Mouse (Mus musculus) embryo, embryonic 11 days (tissue): ENCODE measurements at regions not wholly inside any gene's neighbourhood (a gene's known extent, or its start where the extent isn't known, plus 50 kb on each side); places are given as distances from the start of the nearest gene placed in this dataset.

Source experiments
- DNase-seq: peaks from one replicate; pipeline ENCODE4 v3.0.0-alpha.2; 2015

GRCm38 (mm10) chr2:159889701-159890100, 444.3 kb downstream of the Gm826 start:
- DNase-seq, result no peak

- DNase-seq, result no peak
Observed at GRCm38 (mm10) chr2:159884773-159885459, 449.0 kb downstream of the Gm826 start.

GRCm38 (mm10) chr2:159866981-159867380, 467.0 kb downstream of the Gm826 start:
- no peak for DNase-seq

DNA sequence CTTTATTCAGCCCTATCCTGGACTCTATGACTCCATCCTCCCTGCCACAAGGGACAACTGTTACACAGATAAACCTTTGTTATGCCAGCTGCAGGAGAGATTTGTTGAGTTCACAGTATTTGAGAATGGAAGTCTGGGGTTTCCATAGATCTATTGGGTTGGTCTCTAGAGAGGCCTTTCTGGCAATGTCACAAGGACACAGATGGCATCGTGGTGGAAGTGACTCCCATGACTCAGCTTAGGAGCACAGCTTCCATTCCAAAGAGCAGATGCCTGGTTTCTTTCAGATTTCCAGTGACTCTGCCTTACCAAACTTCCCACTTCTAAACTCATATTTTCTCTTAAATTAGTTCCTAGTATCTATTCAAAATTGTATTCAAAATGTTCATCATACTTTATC, 467.6 kb downstream of the Gm826 start:
- DNase-seq, result no peak

DNA sequence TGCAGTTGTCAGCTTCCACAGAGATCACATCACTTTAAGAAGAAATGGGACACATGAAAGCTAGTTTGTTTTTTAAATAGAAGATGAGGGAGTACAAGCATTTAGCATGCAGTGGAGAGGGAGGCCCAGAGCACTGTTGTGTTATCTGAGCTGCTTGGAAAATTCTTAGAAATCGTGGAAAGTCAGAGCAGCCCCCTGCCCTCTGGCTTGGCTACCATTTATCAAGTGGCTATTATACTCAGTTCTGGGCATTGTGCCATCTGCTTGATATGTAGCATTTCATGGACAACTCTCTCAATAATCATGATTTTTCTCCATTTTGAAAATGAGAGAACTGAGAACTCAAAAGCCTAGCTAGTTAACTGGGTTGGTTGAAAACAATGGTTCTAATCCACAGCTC, 470.8 kb downstream of the Gm826 start:
- no peak for DNase-seq

DNA sequence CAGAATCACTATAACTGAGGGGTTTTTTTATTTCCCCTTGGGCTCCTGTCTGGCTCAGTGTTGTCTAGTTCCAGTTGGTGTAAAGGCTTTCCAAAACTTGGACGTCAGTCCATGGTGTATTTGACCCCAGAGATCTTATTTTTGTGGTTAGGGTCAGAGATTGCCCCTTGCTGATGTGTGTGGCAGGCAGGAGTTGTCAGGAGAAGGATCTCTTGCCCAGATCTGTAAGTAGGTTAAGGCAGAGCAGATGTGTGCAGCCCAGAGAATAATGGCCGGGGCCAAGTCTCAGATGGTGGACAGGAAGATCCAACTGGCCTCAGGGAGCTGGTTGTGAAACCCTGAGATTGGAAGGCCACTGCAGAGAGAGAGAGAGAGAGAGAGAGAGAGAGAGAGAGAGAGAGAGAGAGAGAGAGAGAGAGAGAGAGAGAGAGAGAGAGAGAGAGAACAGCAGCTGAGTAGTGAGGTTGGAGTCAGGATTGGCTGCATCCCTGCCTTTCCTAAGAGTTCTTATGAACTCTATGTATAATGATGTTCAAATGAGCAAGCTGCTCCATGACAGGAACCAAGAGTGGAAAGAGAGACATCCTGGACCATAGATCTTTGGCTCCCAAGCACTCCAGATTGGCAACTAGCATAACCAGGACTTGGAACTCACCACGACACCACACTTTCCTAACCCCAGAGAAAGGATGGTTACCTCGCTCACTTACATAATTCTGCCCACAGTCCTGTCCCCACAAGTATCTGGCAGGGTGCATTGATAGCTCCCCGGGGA, 479.9 kb downstream of the Gm826 start:
- DNase-seq, result no peak

- no peak for DNase-seq
Observed at GRCm38 (mm10) chr2:159852959-159853358, 481.0 kb downstream of the Gm826 start.

DNA sequence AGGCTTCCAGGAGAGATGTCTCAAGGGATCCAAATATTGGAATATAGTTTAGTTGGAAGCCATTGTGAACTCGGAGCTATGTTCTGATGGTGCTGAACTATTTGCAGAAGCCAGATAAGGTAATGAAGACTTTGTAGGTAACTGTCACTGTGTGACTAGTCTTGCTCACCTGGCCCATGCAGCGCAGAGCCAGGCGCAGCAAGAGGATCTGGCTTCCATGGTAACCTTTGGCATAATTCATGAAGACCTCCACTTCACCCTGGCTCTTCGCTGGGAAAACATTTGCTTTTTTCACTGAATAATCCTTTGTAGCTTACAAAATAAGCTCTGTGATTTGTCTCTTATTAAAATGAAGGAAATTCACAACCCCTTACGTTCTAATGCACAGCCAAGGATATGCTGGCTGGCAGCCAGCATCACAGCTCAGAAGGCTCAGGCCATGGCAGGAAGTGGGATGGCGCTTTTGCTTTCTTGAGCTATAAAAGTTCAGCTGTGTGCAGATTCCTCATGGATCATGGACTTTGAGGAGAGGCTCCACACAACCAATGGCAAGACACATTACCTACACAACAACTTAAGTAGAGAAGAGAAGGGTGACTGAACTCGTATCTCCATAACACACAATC, 501.4 kb downstream of the Gm826 start:
- no peak for DNase-seq

DNA sequence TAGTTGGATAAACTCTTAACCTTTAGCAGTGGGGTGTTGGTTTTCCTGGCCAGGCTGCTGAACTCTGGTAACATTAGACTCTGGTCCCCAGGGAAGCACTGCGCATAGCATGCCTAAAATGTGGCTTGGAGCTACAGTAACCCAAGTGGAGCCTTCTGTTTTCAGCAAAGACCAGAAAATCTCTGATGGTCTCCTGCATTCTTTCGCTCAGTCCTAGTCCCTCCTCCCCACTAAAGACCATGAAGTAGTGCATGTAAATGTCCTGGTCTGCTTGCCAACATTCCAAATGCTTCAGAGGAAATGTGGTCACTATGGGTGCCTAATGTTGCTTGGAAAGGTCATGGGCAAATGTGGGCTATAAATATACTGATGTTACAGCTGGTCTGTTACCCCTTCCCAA, 507.5 kb downstream of the Gm826 start:
- peak; percentile 14 for DNase-seq

- no peak for DNase-seq
Observed at GRCm38 (mm10) chr2:159818556-159818955, 515.4 kb downstream of the Gm826 start.

- DNase-seq, result no peak
Observed at GRCm38 (mm10) chr2:159816344-159816743, 517.6 kb downstream of the Gm826 start.
